Mouse (Mus musculus) neural tube, embryonic 14.5 days (tissue): ENCODE results near the gene Vstm5. TPM values are rescaled to one million over a fixed set of nuclear protein-coding genes. Genes with fewer than 3 reads are reported as not detected.
"Not testable (repeated sequence)": the region's sequence is repeated elsewhere in the genome, so short reads cannot be mapped to it uniquely, and the experiment has no call there.

Experiments
- ATAC-seq: fragments of 200-750 bp; cut with Nextera tagmentation; 2 replicates; pipeline ENCODE4 v1.8.0; 2017; ENCODE audit warnings: low read depth, mild to moderate bottlenecking, moderate TSS enrichment, moderate library complexity
- H3K27ac ChIP-seq: fragments of 300-500 bp; sonication (generic); 2 replicates; pipeline ENCODE4 v1.5.1; 2014; ENCODE audit warnings: low read depth, mild to moderate bottlenecking, control low read depth, low read length, moderate library complexity, mixed read lengths
- H3K27me3 ChIP-seq: fragments of 300-500 bp; sonication (generic); 2 replicates; pipeline ENCODE4 v1.6.1; 2014; ENCODE audit warnings: low read length; ENCODE audit not compliant: control insufficient read depth, insufficient read depth
- H3K36me3 ChIP-seq: fragments of 300-500 bp; sonication (generic); 2 replicates; pipeline ENCODE4 v1.6.1; 2014; ENCODE audit warnings: low read length, mixed read lengths; ENCODE audit not compliant: control insufficient read depth, insufficient read depth
- H3K4me1 ChIP-seq: fragments of 300-500 bp; sonication (generic); 2 replicates; pipeline ENCODE4 v1.6.1; 2014; ENCODE audit warnings: low read length; ENCODE audit not compliant: control insufficient read depth, insufficient read depth
- H3K4me2 ChIP-seq: fragments of 300-500 bp; sonication (generic); 2 replicates; pipeline ENCODE4 v1.6.1; 2014; ENCODE audit warnings: mild to moderate bottlenecking, low read depth, low read length, control low read depth
- H3K4me3 ChIP-seq: fragments of 300-500 bp; sonication (generic); 2 replicates; pipeline ENCODE4 v1.5.1; 2014; ENCODE audit warnings: low read depth, low read length, control low read depth, mixed read lengths
- H3K9ac ChIP-seq: fragments of 300-500 bp; sonication (generic); replicated peaks from 2 replicates; pipeline ENCODE4 v1.6.1; 2014; ENCODE audit warnings: low read depth, mild to moderate bottlenecking, control low read depth, low read length, mixed read lengths
- H3K9me3 ChIP-seq: fragments of 300-500 bp; sonication (generic); 2 replicates; pipeline ENCODE4 v1.6.1; 2016; ENCODE audit warnings: low read length; ENCODE audit not compliant: control insufficient read depth
- WGBS: fragments of 180-500 bp; shearing (Covaris S2); extraction: QIAGEN DNeasy Blood & Tissue Kit; methylation state at CpG from one replicate; pipeline ENCODE4 v1.1.7; 2014; 5-methylcytosine and 5-hydroxymethylcytosine counted together
- polyA plus RNA-seq: library from polyadenylated mRNA; unstranded; fragments of >200 nt; fragmentation: Nextera tagmentation; extraction: Ambion mirVana; gene quantifications from 2 replicates; pipeline ENCODE4 v1.2.1, GENCODE M21; 2014

The Vstm5 gene
- polyA plus RNA-seq, 1 experiment from 2014 or later = 41.8 TPM

GRCm38 (mm10) chr9:15300056-15300455 is 61.2 kb downstream of the Vstm5 start:
- Histone ChIP-seq H3K4me3 (no peak overlapping the region), H3K4me2 (no peak overlapping the region), H3K9me3 (no peaks in the 10 kb centered on the region), H3K27me3 (no peaks in the 10 kb centered on the region), H3K9ac (no peak overlapping the region), H3K36me3 (no peaks in the 10 kb centered on the region), H3K4me1 (no peaks in the 10 kb centered on the region), H3K27ac (no peak overlapping the region)
- WGBS = 88% methylated on average over 5 of the region's 5 CpGs
- no peak for ATAC-seq

GRCm38 (mm10) chr9:15301399-15301798 is 62.6 kb downstream of the Vstm5 start:
- WGBS = 50% methylated on average over 6 of the region's 6 CpGs

DNA sequence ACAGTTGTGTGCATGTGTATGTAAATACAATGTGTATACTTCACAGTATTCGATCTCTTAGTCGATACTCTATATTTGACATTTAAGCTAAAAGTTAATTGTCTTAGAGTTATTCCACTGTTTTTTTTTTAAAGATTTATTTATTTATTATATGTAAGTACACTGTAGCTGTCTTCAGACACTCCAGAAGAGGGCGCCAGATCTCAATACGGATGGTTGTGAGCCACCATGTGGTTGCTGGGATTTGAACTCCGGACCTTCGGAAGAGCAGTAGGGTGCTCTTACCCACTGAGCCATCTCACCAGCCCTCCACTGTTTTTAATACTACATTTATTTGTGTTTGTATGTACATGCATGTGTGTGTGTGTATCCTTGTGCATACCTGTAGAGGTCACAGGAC is 63.2 kb downstream of the Vstm5 start:
- WGBS = 75% methylated on average over 6 of the region's 6 CpGs
- not testable (repeated sequence) for H3K27ac ChIP-seq

More at GRCm38 (mm10) chr9:15301399-15301798, 62.6 kb downstream of the Vstm5 start:
- Histone ChIP-seq H3K4me2 (no peak overlapping the region), H3K9me3 (no peaks in the 10 kb centered on the region), H3K9ac (no peak overlapping the region), H3K36me3 (no peaks in the 10 kb centered on the region), H3K27me3 (no peaks in the 10 kb centered on the region), H3K4me1 (no peaks in the 10 kb centered on the region), H3K4me3 (no peak overlapping the region), H3K27ac (no peak overlapping the region)
- no peak for ATAC-seq

GRCm38 (mm10) chr9:15302881-15303280 is 64.0 kb downstream of the Vstm5 start:
- H3K27ac ChIP-seq = no peak overlapping the region
- no peak overlapping the region for H3K4me3 ChIP-seq
- H3K4me2 ChIP-seq = no peak overlapping the region
- peaks cover 11% of the 10 kb centered on the region for H3K4me1 ChIP-seq
- WGBS = 69% methylated on average over 2 of the region's 2 CpGs
- H3K36me3 ChIP-seq = no peaks in the 10 kb centered on the region
- H3K9ac ChIP-seq = no peak overlapping the region
- no peak for ATAC-seq
- H3K27me3 ChIP-seq = no peaks in the 10 kb centered on the region
- no peaks in the 10 kb centered on the region for H3K9me3 ChIP-seq

More for the DNA sequence above, 63.2 kb downstream of the Vstm5 start:
- H3K9ac ChIP-seq, H3K4me3 ChIP-seq, ATAC-seq, H3K9me3 ChIP-seq, H3K36me3 ChIP-seq, H3K4me1 ChIP-seq, H3K27me3 ChIP-seq, H3K4me2 ChIP-seq: not testable (repeated sequence)

DNA sequence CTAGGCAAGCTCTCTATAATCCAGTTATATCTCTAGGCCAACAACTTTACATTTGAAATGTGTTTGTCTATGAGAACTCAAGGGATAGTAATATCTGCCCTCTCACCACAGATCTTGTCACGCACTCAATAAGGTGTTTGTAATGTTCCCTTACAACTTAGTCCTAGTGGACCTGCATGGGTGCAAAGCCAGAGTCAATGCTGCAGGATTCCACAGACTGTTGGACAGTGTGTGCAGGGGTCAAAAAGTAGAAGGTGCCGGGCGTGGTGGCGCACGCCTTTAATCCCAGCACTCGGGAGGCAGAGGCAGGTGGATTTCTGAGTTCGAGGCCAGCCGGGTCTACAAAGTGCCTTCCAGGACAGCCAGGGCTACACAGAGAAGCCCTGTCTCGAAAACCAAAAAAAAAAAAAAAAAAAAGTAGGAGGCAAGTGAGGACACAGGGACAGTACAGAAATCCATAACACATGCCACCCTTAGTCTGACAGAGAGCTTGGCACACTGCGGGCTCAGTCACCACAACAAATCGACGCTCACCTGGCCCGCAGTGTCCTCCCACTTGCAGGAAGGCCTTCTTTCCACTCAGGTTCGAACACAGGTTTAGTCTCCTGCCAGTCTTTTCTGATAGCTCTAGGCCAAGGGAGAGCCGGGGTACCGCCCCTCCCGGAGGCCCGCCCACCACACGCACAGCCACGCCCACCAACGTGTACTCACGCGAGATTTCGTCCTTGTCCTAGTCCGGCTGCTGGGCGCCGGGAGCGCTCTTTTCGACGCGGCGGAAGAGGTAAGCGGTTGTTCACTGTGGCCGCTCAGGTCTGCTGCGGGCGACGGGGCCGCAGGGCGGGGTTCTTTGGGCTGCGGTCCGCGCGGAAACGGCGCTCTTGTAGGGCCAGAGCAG is 66.9 kb downstream of the Vstm5 start, which contains the start of gene Taf1d:
Gene Taf1d, plus strand, starts transcription at position 712 of the 895 bp plus-strand sequence.
- H3K9me3 ChIP-seq = no peaks in the 10 kb centered on the region
- WGBS = 12% methylated on average over 45 of the region's 45 CpGs
- H3K9ac ChIP-seq = peak within 1 kb of the TSS; percentile 95
- H3K36me3 ChIP-seq = peaks cover 14% of the 10 kb centered on the region
- peak within 1 kb of the TSS; percentile 87 for H3K27ac ChIP-seq
- peaks cover 21% of the 10 kb centered on the region for H3K4me1 ChIP-seq
- H3K4me2 ChIP-seq = peak within 1 kb of the TSS; percentile 94
- H3K27me3 ChIP-seq = no peaks in the 10 kb centered on the region
- peak within 1 kb of the TSS; percentile 91 for H3K4me3 ChIP-seq
- ATAC-seq = peak; percentile 99

DNA sequence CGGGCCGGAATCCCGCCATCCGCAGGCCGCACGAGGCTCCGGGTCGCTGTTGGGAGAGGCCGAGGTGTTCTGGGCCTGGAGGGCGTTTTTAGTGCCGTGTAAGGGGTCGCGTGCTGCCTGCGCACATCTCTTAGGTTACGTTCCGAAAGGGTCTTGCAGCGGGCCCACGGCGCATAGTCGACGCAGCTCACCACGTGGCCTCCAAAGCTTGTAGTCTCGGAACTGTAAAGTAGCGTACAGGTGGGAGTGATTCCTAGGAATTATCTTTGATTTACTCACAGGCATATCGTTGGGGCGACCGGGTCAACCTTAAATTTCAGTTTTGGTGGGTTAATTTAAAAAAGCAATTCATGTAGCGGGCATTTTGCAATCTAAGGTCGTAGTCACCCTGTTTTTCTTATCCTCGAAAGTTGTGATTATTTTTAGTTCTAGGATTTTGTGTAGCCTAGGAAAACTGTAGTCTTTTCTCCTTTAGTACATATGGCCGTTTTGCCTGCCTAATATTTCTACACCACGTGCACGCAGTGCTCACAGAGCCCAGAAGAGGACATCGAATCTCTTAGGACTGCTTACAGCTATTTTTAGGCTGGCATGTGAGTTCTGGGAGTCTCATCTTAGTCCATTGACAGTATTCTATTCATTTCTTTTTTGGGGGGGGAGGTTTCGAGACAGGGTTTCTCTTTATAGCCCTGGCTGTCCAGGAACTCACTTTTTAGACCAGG is 67.7 kb downstream of the Vstm5 start, which contains the start of gene 4931406C07Rik:
Gene 4931406C07Rik, minus strand, starts transcription at position 51 of the 722 bp plus-strand sequence.
- peaks cover 17% of the 10 kb centered on the region for H3K36me3 ChIP-seq
- H3K9ac ChIP-seq = peak within 1 kb of the TSS; percentile 95
- H3K9me3 ChIP-seq = no peaks in the 10 kb centered on the region
- no peaks in the 10 kb centered on the region for H3K27me3 ChIP-seq
- ATAC-seq = peak; percentile 90
- peak within 1 kb of the TSS; percentile 91 for H3K4me3 ChIP-seq
- peak within 1 kb of the TSS; percentile 87 for H3K27ac ChIP-seq
- H3K4me2 ChIP-seq = peak within 1 kb of the TSS; percentile 94
- WGBS = under 1% methylated on average over 35 of the region's 35 CpGs
- peaks cover 21% of the 10 kb centered on the region for H3K4me1 ChIP-seq

DNA sequence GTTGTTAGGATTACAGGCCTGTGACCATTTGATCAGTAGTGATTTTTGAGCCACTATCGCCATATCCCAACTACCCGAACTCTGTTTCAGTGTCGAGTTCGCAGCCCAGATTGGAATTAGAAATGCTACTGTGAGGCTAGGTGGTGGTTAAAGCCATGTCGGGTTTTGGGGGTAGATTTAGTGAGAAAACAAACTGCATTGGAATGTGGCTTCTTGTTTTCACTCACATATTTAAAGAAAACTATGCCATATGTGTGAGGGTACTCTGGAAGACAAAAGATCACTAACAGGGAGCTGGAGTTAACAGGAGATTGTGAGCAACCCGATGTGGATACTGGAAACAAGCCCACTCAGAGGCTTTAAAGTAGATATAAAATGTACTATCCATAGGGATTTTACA is 68.4 kb downstream of the Vstm5 start:
- Histone ChIP-seq H3K9ac (peak overlapping the region; percentile 95), H3K27me3 (no peaks in the 10 kb centered on the region), H3K4me2 (peak overlapping the region; percentile 94), H3K36me3 (peaks cover 23% of the 10 kb centered on the region), H3K9me3 (no peaks in the 10 kb centered on the region), H3K27ac (no peak overlapping the region), H3K4me3 (peak overlapping the region; percentile 91), H3K4me1 (peaks cover 21% of the 10 kb centered on the region)
- WGBS = 8% methylated on average over 6 of the region's 6 CpGs
- ATAC-seq = no peak

- H3K4me3 ChIP-seq = no peak overlapping the region
- WGBS = 60% methylated on average over 2 of the region's 2 CpGs
These were observed 69.4 kb downstream of the Vstm5 start for GRCm38 (mm10) chr9:15308254-15308653.

More at GRCm38 (mm10) chr9:15308254-15308653, 69.4 kb downstream of the Vstm5 start:
- peaks cover 32% of the 10 kb centered on the region for H3K36me3 ChIP-seq
- H3K9ac ChIP-seq = no peak overlapping the region
- H3K4me2 ChIP-seq = no peak overlapping the region
- H3K9me3 ChIP-seq = no peaks in the 10 kb centered on the region
- H3K4me1 ChIP-seq = peaks cover 21% of the 10 kb centered on the region
- H3K27me3 ChIP-seq = no peaks in the 10 kb centered on the region
- no peak overlapping the region for H3K27ac ChIP-seq
- no peak for ATAC-seq
